Mouse (Mus musculus) ES-Bruce4 (cell line): Measurements from ENCODE around the gene Gabbr1. TPM values are rescaled to one million over a fixed set of nuclear protein-coding genes. Genes with fewer than 3 reads are reported as not detected.

Experiments
- H3K27ac ChIP-seq: 2 replicates; pipeline ENCODE4 v1.5.1; 2012; ENCODE audit warnings: low read length, inconsistent platforms; ENCODE audit not compliant: insufficient read depth
- H3K27me3 ChIP-seq: 2 replicates; pipeline ENCODE4 v1.6.1; 2012; ENCODE audit warnings: mild to moderate bottlenecking, low read length, inconsistent platforms; ENCODE audit not compliant: control insufficient read depth, poor library complexity, insufficient read depth, severe bottlenecking
- H3K36me3 ChIP-seq: 2 replicates; pipeline ENCODE4 v1.6.1; 2012; ENCODE audit warnings: inconsistent platforms, mild to moderate bottlenecking, low read length, moderate library complexity; ENCODE audit not compliant: control insufficient read depth, poor library complexity, insufficient read depth, severe bottlenecking
- H3K4me1 ChIP-seq: one replicate; pipeline ENCODE4 v1.8.1; 2011; ENCODE audit warnings: low read length; ENCODE audit not compliant: control insufficient read depth, insufficient read depth
- H3K4me3 ChIP-seq: 2 replicates; pipeline ENCODE4 v1.5.1; 2011; ENCODE audit warnings: low read depth, mild to moderate bottlenecking, low read length
- H3K9ac ChIP-seq: 2 replicates; pipeline ENCODE4 v1.6.1; 2012; ENCODE audit warnings: low read depth, mild to moderate bottlenecking, inconsistent platforms; ENCODE audit not compliant: poor library complexity, severe bottlenecking
- H3K9me3 ChIP-seq: replicated peaks from 2 replicates; pipeline ENCODE4 v1.6.1; 2012; ENCODE audit warnings: mild to moderate bottlenecking, low read length, inconsistent platforms; ENCODE audit not compliant: control insufficient read depth, poor library complexity, insufficient read depth, severe bottlenecking
- CTCF ChIP-seq: IDR thresholded peaks from one replicate; pipeline ENCODE4 v1.8.1; 2011; ENCODE audit warnings: low read depth, low read length
- EP300 ChIP-seq: IDR thresholded peaks from 2 replicates; pipeline ENCODE4 v1.6.1; 2011; ENCODE audit warnings: low read depth, low read length; ENCODE audit not compliant: insufficient read depth
- POLR2A ChIP-seq: IDR thresholded peaks from one replicate; pipeline ENCODE4 v1.8.1; 2011; ENCODE audit warnings: low read length; ENCODE audit not compliant: insufficient read depth
- polyA plus RNA-seq: library from polyadenylated mRNA; stranded (reverse); fragments of >200 nt; gene quantifications from 2 replicates; pipeline ENCODE4 v1.2.4, GENCODE M21; 2011; ENCODE audit warnings: low read depth; ENCODE audit not compliant: missing spikeins, insufficient read depth, insufficient read length

Gabbr1 gene
- 163 and 180 TPM in 2 replicates for polyA plus RNA-seq

- Histone ChIP-seq H3K36me3 (peaks cover 9% of the 10 kb centered on the region), H3K27ac (peak within 1 kb of the TSS; percentile 94), H3K4me1 (no peaks in the 10 kb centered on the region), H3K9me3 (no peaks in the 10 kb centered on the region), H3K9ac (peak within 1 kb of the TSS; percentile 97), H3K27me3 (no peaks in the 10 kb centered on the region), H3K4me3 (peak within 1 kb of the TSS; percentile 99)
- TF ChIP-seq CTCF (no peak), POLR2A (no peak), EP300 (no peak)
Measured at GRCm38 (mm10) chr17:37045611-37046311, at the start of gene Gabbr1. Gene Gabbr1, plus strand, starts transcription at chr17:37045966.

GRCm38 (mm10) chr17:36997033-36997735 is 48.6 kb upstream of the Gabbr1 start:
- Histone ChIP-seq H3K9me3 (no peaks in the 10 kb centered on the region), H3K27me3 (no peaks in the 10 kb centered on the region), H3K9ac (peak overlapping the region; percentile 37), H3K27ac (peak overlapping the region; percentile 100), H3K4me3 (no peak overlapping the region), H3K36me3 (no peaks in the 10 kb centered on the region), H3K4me1 (peaks cover 2% of the 10 kb centered on the region)
- TF ChIP-seq CTCF (peak; percentile 86), EP300 (peak; percentile 93), POLR2A (no peak)

GRCm38 (mm10) chr17:36998477-36998876 is 47.3 kb upstream of the Gabbr1 start:
- Histone ChIP-seq H3K9me3 (no peaks in the 10 kb centered on the region), H3K36me3 (peaks cover 4% of the 10 kb centered on the region; the same call in 1 of the 2 replicates), H3K27me3 (no peaks in the 10 kb centered on the region), H3K4me3 (no peak overlapping the region), H3K4me1 (peaks cover 2% of the 10 kb centered on the region), H3K9ac (peak overlapping the region; percentile 85), H3K27ac (peak overlapping the region; percentile 100)
- TF ChIP-seq EP300: peak; percentile 86
- TF ChIP-seq CTCF: no peak
- TF ChIP-seq POLR2A: no peak

GRCm38 (mm10) chr17:37000863-37001262 is 44.9 kb upstream of the Gabbr1 start, which contains the start of gene Zfp57:
Gene Zfp57, plus strand, starts transcription at chr17:37001163.
- Histone ChIP-seq H3K9me3 (no peaks in the 10 kb centered on the region), H3K27me3 (no peaks in the 10 kb centered on the region), H3K4me3 (peak within 1 kb of the TSS; percentile 80), H3K4me1 (no peaks in the 10 kb centered on the region), H3K27ac (peak within 1 kb of the TSS; percentile 87), H3K36me3 (peaks cover 28% of the 10 kb centered on the region), H3K9ac (peak within 1 kb of the TSS; percentile 96)
- TF ChIP-seq EP300 (no peak), CTCF (no peak), POLR2A (no peak)

- H3K9ac ChIP-seq: peak overlapping the region; percentile 96
- TF ChIP-seq POLR2A (peak; percentile 83), EP300 (peak; percentile 74; the same call in 1 of the 2 replicates), CTCF (no peak)
- no peaks in the 10 kb centered on the region for H3K4me1 ChIP-seq
- H3K36me3 ChIP-seq: peaks cover 45% of the 10 kb centered on the region
- H3K9me3 ChIP-seq: no peaks in the 10 kb centered on the region
- H3K27me3 ChIP-seq: no peaks in the 10 kb centered on the region
- H3K27ac ChIP-seq: peak overlapping the region; percentile 89
- H3K4me3 ChIP-seq: peak overlapping the region; percentile 80
Measured at GRCm38 (mm10) chr17:37002364-37003330, 43.1 kb upstream of the Gabbr1 start.
